Mouse (Mus musculus) NIH3T3 (cell line): Measurements from ENCODE around the gene Ccdc3.
"Not testable (repeated sequence)": the region's sequence is repeated elsewhere in the genome, so short reads cannot be mapped to it uniquely, and the experiment has no call there.

Experiments
- DNase-seq: peaks from one replicate; pipeline ENCODE4 v3.0.0-alpha.2; 2012; ENCODE audit warnings: low read depth

Gene Ccdc3

GRCm38 (mm10) chr2:5214581-5214980, 77.0 kb downstream of the Ccdc3 start:
- no peak for DNase-seq

- no peak for DNase-seq
Measured at GRCm38 (mm10) chr2:5215252-5215815, 77.8 kb downstream of the Ccdc3 start.

GRCm38 (mm10) chr2:5219206-5219605, 81.6 kb downstream of the Ccdc3 start:
- peak; percentile 46 for DNase-seq

- no peak for DNase-seq
Measured at GRCm38 (mm10) chr2:5219847-5220375, 82.3 kb downstream of the Ccdc3 start.

GRCm38 (mm10) chr2:5222571-5222970, 85.0 kb downstream of the Ccdc3 start:
- DNase-seq: no peak

- no peak for DNase-seq
Measured at GRCm38 (mm10) chr2:5236846-5237482, 99.4 kb downstream of the Ccdc3 start.

- DNase-seq: no peak
Measured at GRCm38 (mm10) chr2:5237870-5238269, 100.3 kb downstream of the Ccdc3 start.

GRCm38 (mm10) chr2:5239492-5239891, 101.9 kb downstream of the Ccdc3 start:
- DNase-seq: peak; percentile 14

- peak; percentile 31 for DNase-seq
Measured at GRCm38 (mm10) chr2:5241469-5241897, 103.9 kb downstream of the Ccdc3 start.

GRCm38 (mm10) chr2:5249199-5249598, 111.6 kb downstream of the Ccdc3 start:
- not testable (repeated sequence) for DNase-seq

GRCm38 (mm10) chr2:5249969-5250368, 112.4 kb downstream of the Ccdc3 start:
- peak; percentile 53 for DNase-seq

- no peak for DNase-seq
Measured at GRCm38 (mm10) chr2:5258250-5258649, 120.7 kb downstream of the Ccdc3 start.

- no peak for DNase-seq
Measured at GRCm38 (mm10) chr2:5262279-5262678, 124.7 kb downstream of the Ccdc3 start.

GRCm38 (mm10) chr2:5267980-5268379, 130.4 kb downstream of the Ccdc3 start:
- no peak for DNase-seq
